Mouse (Mus musculus) adrenal gland, adult (tissue): ENCODE measurements at regions not wholly inside any gene's neighbourhood (a gene's known extent, or its start where the extent isn't known, plus 50 kb on each side); places are given as distances from the start of the nearest gene placed in this dataset.

ENCODE experiments used
- DNase-seq, 2 experiments: peaks; one replicate each; pipeline ENCODE4 v3.0.0; 2022 to 2023; ENCODE audit warnings: low spot score in 1 of 2; ENCODE audit not compliant: inconsistent age in 2 of 2

GRCm38 (mm10) chr13:68298862-68299261 lies 283.1 kb downstream of the Mtrr start:
- DNase-seq, result peak; percentile 15 to 75

GRCm38 (mm10) chr13:68258285-68258684 lies 323.7 kb downstream of the Mtrr start:
- peak; percentile 55 to 87 for DNase-seq
